Mouse (Mus musculus) mouse embryonic stem cell (cell line): Measurements from ENCODE around the gene Itga2b.

Experiments used
- in situ Hi-C, 2 experiments: fragments of 300-500 bp; cut with MboI; formaldehyde crosslinking; loops; 1 replicate in 1 of 2; 3 replicates in 1 of 2; pipeline ENCODE4 v1.14.3; 2019 to 2020; ENCODE audit warnings: low sequenced_read_pairs in 2 of 2, low pct_unique_long_range_greater_than_20kb in 1 of 2, mixed read lengths in 1 of 2; ENCODE audit not compliant: unreplicated experiment in 1 of 2

Itga2b gene

DNA sequence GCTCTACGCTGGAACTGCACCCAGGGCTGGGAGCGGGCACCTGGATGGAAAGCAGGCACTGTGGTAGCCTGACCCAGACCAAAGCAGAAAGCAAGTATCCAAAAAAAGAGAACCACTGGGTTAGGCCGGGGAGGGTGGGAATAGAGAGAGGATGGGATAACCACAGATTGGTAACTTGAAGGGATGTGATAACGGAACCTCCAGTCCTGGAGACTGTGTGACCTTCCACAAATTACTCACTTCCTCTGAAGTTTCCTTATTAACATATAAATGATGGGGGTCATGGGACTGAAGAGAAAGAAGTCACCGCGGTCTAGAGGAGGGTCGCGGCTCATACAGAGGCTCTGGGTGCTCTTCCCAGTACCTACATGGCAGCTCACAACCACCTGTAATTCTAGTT lies 29.7 kb downstream of the Itga2b start:
- in situ Hi-C loops, result no loop called here

DNA sequence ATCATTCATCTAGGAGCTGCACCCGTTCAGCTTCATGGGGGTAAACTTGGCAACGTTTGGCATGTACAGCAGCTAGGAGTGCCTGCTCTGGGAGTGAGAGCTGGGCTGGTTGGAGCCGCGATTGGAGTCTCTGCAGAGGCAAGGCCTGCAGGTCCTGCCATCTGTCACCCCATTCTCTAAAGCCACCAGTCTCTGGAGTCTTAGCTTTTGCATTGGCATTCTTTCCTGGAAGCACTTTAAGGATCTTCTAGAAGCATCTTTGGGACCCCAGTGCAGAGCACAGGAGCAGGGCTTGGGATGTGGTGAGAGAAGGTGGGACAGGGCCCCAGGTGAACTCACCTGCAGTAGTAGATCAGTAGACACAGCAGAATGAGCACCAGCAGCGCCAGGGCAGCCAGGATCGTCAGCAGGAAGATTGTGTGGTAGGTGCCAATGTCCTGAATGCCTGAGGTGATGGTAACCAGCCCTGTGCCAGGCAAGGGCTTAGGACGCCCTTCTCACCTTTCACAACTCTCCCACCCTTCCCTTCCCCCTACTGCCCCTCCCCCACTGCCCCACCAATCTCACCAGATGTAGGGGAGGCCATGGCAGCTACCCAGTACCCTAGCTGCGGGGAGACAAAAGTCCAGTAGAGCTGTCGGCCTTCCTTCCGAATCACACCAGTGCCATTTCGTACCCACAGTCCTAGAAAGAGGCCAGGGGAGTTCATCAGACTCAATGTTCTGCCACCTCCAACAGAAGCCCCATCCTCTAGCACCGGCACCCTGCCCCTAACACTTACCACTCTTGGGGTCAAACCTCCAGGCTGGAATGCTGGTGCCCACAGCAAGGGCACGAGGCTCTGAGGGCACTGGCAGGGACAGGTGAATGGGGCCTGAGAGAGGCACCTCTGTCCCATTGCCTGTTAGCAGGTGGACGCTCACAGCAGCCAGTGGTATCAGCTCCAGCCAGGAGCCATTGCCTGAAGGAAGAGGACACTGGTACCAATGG lies 30.5 kb downstream of the Itga2b start:
- in situ Hi-C loops, result loop anchor here in 1 of 2 experiments (10.0 kb wide), 1 partner anchor 145 kb away; the partner anchor contains the start of gene Atxn7l3

DNA sequence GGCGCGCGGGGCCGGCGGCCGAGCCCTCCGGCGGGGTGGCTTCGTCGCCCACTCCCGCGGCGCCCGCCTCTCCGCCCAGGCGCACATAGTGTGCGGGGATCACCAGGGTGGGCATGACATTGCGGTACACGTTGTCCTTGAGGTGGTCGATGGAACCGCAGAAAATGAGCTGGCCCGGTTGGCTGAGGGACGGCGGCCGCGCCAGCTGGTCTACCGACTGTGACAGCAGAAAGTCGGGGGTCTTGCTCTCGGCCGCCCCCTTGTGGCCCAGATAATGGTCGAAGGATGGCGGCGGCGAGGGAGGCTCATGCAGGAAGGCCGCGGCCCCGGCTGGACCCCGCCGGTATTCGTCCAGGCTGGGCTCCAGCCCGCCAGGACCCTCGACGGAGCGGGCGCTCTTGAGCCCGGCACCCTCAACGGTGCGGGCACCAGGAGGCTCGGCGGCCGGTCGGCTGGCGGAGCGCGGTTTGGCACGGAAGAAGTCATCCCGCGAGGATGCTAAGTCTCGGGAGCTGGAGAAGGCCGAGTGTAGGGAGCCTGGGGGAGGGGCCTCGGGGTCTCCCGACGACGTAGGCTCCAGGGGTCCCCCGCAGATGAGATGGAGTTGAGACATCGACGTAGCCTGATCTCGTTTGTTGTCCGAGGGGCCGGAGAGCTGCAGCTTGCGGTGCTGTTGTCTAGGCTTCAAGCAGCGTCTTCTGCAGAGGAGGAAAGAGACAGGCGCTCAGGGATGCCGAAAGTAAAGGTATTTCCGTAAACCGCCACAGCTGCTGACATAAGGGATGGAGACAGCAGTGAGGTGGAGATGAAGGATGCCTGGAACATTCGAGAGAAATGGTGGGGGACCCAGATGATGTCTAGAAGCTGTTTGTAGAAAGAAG lies 31.5 kb downstream of the Itga2b start:
- in situ Hi-C loops, result loop anchor here in 1 of 2 experiments (10.0 kb wide), 1 partner anchor 144 kb away; the partner anchor contains the start of gene Atxn7l3

DNA sequence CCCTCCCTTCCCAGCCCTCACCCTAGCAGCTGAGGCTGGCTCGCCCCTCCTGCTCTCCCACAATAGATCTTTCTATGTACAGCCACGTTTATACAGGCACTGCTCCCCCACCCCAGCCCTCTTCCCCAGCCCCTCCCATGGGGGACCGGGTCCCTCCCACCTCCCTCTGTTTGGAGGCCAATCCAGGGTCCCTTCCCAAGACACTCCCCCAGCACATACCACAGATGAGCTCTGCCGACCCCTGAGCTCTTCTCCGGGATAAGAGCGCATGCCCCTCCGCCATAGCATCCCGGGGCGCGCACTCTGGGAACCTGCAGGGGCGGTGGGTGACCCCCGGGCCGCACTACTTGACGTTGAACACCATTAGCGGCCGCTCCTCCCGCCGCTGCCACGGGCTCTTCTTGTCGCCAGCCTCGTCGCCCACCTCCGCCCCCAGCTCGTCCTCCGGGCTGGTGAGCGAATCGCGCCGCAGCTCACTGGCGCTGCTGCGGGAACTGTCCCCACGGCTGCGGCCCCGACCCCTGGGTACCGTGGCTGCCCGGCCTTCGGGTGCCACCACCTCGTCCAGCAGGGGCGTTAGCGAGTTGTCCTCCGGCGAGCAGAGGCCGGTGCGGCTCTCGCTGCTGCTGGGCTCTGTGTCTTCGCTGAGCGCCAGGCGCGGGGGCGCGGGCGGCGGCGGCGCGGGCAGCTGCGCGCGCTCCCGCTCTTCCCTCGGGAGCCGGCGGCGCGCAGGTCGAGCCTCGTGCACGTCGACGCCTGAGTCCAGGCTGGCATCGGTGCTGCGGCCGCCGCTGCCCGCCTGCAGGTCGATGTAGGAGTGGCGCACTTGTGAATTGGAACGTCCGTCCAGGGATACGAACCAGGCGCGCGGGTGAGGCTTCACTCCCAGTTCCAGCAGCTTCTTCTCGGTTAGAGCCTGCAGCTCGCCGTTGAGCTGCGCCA lies 32.5 kb downstream of the Itga2b start:
- in situ Hi-C loops, result loop anchor here in 1 of 2 experiments (10.0 kb wide), 1 partner anchor 143 kb away; the partner anchor contains the start of gene Atxn7l3

DNA sequence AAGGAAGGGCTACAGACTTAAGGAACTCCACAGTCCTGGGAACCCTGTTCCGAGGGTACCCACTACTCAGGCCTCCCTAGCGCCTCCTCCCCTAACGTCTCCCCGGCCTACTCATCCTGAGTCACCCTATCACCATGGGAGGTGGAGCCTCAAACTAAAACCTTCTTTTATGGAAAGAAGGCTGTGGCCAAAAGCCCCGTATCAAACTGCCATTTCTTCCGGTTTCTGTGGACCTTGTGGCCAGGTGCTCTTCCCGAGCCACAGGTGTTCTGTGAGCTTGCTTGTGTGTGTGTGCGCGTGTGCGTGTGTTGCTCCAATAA lies 33.5 kb downstream of the Itga2b start:
- in situ Hi-C loops, result loop anchor here in 1 of 2 experiments (10.0 kb wide), 1 partner anchor 142 kb away; the partner anchor contains the start of gene Atxn7l3

DNA sequence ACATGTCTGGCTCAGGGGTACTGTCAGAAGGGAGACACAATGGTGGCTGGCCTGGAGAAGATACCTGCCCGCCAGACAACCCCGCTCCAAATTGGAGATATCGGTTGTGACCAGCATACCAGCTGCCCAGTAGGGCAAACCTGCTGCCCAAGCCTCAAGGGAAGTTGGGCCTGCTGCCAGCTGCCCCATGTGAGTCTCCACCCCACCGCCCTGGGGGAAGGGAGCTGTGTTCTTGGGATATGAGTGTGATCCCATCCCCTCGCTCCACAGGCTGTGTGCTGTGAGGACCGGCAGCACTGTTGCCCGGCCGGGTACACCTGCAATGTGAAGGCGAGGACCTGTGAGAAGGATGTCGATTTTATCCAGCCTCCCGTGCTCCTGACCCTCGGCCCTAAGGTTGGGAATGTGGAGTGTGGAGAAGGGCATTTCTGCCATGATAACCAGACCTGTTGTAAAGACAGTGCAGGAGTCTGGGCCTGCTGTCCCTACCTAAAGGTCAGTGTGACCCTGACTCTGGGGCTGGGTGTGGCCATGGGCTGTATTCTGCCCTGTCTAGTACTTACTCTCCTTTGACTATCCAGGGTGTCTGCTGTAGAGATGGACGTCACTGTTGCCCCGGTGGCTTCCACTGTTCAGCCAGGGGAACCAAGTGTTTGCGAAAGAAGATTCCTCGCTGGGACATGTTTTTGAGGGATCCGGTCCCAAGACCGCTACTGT lies 34.0 kb downstream of the Itga2b start:
- in situ Hi-C loops, result loop anchor here in 1 of 2 experiments (10.0 kb wide), 1 partner anchor 141 kb away; the partner anchor contains the start of gene Atxn7l3

DNA sequence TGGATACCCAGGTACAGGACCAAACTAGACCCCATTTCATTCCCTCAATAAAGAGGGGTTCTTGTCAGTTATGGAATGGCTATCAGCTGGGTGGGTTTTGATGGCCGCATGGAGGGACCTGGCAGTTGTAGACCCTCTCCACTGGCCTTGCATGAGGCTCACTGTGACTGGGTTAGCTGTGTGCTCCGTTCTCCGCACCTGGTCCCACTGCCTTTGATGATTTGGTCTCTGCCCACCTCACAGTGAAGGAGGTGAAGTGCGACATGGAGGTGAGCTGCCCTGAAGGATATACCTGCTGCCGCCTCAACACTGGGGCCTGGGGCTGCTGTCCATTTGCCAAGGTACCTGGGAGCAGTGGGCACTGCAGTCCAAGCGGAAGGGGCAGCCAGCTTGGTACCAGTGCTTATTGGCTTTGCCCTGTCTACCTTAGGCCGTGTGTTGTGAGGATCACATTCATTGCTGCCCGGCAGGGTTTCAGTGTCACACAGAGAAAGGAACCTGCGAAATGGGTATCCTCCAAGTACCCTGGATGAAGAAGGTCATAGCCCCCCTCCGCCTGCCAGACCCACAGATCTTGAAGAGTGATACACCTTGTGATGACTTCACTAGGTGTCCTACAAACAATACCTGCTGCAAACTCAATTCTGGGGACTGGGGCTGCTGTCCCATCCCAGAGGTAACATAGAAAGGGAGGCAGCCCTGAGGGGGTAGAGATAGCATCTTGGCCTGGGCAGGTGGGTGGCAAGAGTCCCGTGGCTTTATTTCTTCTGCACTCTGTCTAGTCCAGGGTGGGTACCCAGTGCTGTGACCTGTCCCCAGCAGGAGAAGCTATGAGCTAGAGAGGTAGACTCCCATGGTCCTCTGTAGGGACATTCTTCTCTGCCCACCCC lies 34.9 kb downstream of the Itga2b start:
- in situ Hi-C loops, result loop anchor here (5.0 to 10.0 kb wide), 2 partner anchors 138 to 140 kb away; partner anchors contain the start of gene Atxn7l3 (in 2 of the 2)

DNA sequence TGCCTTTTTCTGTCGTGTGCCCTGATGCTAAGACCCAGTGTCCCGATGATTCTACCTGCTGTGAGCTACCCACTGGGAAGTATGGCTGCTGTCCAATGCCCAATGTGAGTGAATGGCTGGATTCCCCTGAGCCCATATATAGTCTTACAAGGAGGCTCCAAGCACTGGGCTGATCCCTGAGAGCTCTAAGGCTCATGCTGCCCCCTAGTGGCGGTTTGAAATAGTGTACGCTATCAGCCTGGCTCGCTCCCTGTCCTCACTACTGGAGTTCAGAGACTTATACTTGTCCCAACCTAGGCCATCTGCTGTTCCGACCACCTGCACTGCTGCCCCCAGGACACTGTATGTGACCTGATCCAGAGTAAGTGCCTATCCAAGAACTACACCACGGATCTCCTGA lies 35.5 kb downstream of the Itga2b start:
- in situ Hi-C loops, result loop anchor here (5.0 to 10.0 kb wide), 2 partner anchors 137 to 140 kb away; partner anchors contain the start of gene Atxn7l3 (in 2 of the 2)

DNA sequence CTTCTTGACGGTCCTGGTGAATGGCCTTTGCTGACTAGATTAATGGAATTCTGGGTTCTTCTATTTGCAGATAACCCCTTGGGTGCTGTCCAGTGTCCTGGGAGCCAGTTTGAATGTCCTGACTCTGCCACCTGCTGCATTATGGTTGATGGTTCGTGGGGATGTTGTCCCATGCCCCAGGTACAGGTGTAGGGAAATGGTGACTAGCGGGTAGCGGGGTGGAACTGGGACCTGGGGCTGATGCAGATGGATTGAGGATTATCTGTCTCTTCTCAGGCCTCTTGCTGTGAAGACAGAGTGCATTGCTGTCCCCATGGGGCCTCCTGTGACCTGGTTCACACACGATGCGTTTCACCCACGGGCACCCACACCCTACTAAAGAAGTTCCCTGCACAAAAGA lies 36.1 kb downstream of the Itga2b start:
- in situ Hi-C loops, result loop anchor here (5.0 to 10.0 kb wide), 2 partner anchors 137 to 139 kb away; partner anchors contain the start of gene Atxn7l3 (in 2 of the 2)

DNA sequence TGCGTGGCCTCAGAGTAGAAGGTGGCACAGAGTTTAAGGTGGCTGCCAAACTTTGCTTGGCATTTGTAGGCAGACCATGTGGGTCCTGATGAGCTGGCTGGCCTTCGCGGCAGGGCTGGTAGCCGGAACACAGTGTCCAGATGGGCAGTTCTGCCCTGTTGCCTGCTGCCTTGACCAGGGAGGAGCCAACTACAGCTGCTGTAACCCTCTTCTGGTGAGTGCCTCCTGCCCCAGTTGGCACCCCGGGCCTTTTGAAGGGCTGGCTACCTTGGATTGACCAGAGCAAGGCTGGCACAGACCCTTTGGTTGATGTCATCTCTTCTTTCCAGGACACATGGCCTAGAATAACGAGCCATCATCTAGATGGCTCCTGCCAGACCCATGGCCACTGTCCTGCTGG lies 37.0 kb downstream of the Itga2b start:
- in situ Hi-C loops, result loop anchor here (5.0 to 10.0 kb wide), 2 partner anchors 136 to 138 kb away; partner anchors contain the start of gene Atxn7l3 (in 2 of the 2)

DNA sequence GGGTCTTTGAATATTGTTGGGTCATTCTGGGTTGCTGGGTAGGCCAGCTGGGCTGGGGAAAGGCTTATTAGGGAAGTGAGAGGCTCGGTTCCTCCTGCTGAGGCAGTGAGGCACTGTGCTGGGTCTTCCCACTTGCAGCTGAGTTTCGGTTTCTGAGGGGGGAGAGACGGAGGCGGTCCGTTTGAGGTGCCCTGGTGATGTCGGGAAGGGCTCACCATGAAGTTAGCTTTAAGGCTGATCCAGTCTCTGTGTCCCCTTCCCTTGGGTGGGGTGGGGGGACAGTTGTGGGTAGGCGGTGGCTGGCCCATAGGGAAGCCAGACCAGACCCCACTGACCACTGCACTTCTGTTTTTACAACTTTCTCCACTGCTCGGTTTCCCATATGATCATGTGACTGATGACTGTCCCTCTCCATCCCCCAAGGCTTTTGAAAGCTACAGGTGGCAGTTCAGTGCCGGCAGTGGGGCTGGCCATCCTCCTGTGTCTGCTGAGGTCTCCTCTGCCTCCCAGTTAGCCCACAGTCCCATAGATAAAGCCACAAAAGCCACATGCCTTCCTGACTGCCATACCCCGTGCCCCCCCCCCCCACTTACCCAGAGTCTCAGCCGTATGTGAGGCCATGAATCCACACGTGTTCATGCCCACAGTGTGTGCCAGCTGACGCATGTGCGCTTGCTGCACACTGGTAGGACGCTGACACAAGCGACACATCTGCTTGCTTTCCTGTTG lies 37.6 kb downstream of the Itga2b start:
- in situ Hi-C loops, result loop anchor here (5.0 to 10.0 kb wide), 2 partner anchors 135 to 137 kb away; partner anchors contain the start of gene Atxn7l3 (in 2 of the 2)

DNA sequence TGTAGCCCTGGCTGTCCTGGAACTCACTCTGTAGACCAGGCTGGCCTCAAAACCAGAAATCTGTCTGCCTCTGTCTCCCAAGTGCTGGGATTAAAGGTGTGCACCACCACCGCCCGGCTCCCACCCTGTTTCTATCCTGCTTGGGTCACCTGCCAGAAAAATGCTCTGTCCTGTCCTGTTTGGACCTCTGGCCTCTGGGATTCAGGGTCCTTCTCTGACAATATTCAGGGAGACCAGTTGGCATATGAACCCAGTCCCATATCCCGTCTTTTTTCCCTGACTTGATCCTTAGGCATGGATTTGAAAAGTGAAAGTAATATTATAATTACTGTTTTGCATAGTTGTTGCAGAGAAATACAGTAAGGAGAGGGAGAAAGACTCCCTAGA lies 38.2 kb downstream of the Itga2b start:
- in situ Hi-C loops, result loop anchor here (5.0 to 10.0 kb wide), 2 partner anchors 134 to 137 kb away; partner anchors contain the start of gene Atxn7l3 (in 2 of the 2)

DNA sequence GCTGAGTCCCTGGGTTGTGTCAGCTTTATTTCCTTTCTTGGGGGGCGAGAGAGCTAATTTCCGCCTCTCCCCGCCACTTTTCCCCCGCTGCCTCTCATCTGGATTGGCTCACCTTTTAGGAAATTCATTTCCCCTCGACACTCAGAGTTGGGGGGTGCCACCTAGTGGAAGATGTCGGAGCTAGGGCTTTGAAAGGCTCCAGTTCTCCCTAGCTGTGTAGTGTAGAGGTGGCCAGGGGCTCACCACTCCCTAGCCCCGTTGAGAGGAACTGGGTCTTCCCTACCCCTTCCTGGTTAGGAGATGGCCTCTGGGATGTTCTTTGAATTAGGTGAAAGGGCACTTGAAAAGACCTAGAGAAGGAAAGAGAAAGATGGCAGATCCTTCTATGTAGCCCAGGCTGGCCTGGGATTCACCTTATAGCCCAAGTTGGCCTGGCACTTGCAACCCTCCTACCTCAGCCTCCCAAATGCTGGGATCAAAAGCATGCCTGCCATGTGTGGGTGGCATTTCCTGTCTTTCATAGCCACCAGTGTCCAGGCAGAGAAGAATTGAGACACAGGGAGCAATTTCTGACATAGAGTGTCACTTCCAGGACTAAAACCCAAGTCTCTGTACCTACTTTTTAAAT lies 38.8 kb downstream of the Itga2b start:
- in situ Hi-C loops, result loop anchor here (5.0 to 10.0 kb wide), 2 partner anchors 134 to 136 kb away; partner anchors contain the start of gene Atxn7l3 (in 2 of the 2)

DNA sequence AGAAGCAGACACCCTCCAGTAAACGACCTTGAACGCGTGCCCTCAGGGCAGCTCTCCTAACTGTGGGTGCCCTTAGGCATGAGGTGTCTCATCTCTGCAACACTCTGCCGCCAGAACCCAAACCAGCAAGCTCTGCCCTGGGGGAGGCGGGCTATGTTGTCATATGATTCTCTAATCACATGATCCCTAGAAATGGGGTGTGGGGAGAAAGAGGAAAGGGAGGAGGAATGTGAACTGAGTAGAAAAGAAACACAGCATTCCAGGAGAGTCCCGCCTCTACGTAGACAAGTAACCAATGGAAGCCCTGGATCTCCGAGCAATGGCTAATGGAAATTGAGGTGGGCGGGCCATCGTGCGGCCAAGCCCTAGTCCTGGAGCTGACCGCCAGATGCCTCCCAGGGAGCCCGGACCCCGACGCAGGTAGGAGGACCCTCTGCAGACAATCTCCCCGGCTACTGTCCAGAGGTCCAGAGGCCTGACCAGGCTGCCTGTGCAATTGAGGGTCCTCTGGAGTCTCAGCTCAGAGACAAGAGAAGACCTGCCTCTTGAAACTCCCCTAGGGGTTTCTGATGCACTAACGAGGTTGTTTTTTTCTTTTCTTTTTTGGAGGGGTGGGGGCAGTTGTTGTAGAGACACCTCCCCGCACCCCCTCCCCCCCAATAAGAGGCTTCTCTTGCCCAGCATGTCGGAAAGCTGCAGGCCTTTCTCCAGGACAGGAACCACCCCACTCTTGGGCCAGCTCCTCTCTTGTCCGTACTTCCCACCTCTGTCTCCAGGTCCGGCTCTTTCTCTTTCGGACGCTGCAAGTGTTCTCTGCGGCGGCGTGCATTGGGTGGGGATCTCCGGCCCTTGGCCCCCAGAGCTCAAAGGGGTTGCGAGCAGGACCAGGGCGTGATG lies 39.6 kb downstream of the Itga2b start, which contains the start of gene Grn:
Grn (plus strand) TSS at position 195 of the 897 bp plus-strand sequence.
- in situ Hi-C loops, result loop anchor here (5.0 to 10.0 kb wide), 2 partner anchors 133 to 136 kb away; partner anchors contain the start of gene Atxn7l3 (in 2 of the 2)
